Mouse (Mus musculus): ENCODE measurements at regions not wholly inside any gene's neighbourhood (a gene's known extent, or its start where the extent isn't known, plus 50 kb on each side); places are given as distances from the start of the nearest gene placed in this dataset.

GRCm38 (mm10) chr1:163650577-163651180 is 74.4 kb downstream of the Mettl11b start:
- DNase-seq = no peak

- DNase-seq = no peak
Observed at GRCm38 (mm10) chr1:163642091-163642490, 82.9 kb downstream of the Mettl11b start.

GRCm38 (mm10) chr1:163640527-163641228 is 84.4 kb downstream of the Mettl11b start:
- DNase-seq = no peak

GRCm38 (mm10) chr1:163630291-163630812 is 94.7 kb downstream of the Mettl11b start:
- DNase-seq = no peak

GRCm38 (mm10) chr1:163624887-163625286 is 100.1 kb downstream of the Mettl11b start:
- DNase-seq = no peak

GRCm38 (mm10) chr1:163621293-163621692 is 103.7 kb downstream of the Mettl11b start:
- no peak for DNase-seq

GRCm38 (mm10) chr1:163619831-163620230 is 105.2 kb downstream of the Mettl11b start:
- DNase-seq = no peak

GRCm38 (mm10) chr1:163618132-163618531 is 106.9 kb downstream of the Mettl11b start:
- no peak for DNase-seq

GRCm38 (mm10) chr1:163616596-163616995 is 108.4 kb downstream of the Mettl11b start:
- DNase-seq = no peak

GRCm38 (mm10) chr1:163608429-163608828 is 116.6 kb downstream of the Mettl11b start:
- DNase-seq = no peak

GRCm38 (mm10) chr1:163607701-163608100 is 117.3 kb downstream of the Mettl11b start:
- peak in 1 of 2 experiments; percentile 20 for DNase-seq

GRCm38 (mm10) chr1:163599926-163600890 is 124.8 kb downstream of the Mettl11b start:
- no peak for DNase-seq

GRCm38 (mm10) chr1:163576411-163576810 is 148.6 kb downstream of the Mettl11b start:
- peak in 1 of 2 experiments; percentile 34 for DNase-seq

GRCm38 (mm10) chr1:163575593-163575992 is 149.4 kb downstream of the Mettl11b start:
- DNase-seq = peak; percentile 74 to 78

GRCm38 (mm10) chr1:163574409-163575161 is 150.4 kb downstream of the Mettl11b start:
- peak; percentile 19 to 23 for DNase-seq

- no peak for DNase-seq
Observed at GRCm38 (mm10) chr1:163573533-163573932, 151.5 kb downstream of the Mettl11b start.

- DNase-seq = peak; percentile 19 to 27
Observed at GRCm38 (mm10) chr1:163563791-163564190, 160.3 kb upstream of the Gorab start.

- DNase-seq = no peak
Observed at GRCm38 (mm10) chr1:163563064-163563463, 159.6 kb upstream of the Gorab start.

- DNase-seq = peak; percentile 61 to 71
Observed at GRCm38 (mm10) chr1:163562166-163562733, 158.8 kb upstream of the Gorab start.

GRCm38 (mm10) chr1:163561016-163561415 is 157.5 kb upstream of the Gorab start:
- no peak for DNase-seq

GRCm38 (mm10) chr1:163560276-163560943 is 156.9 kb upstream of the Gorab start:
- DNase-seq = no peak

Data from adrenal gland, postnatal 36 days (tissue).